Mouse (Mus musculus) forebrain, postnatal 0 days (tissue): ENCODE results near the gene Spp1. TPM values are rescaled to one million over a fixed set of nuclear protein-coding genes. Genes with fewer than 3 reads are reported as not detected.
A peak's percentile ranks its signal among the peaks of the same experiment; 100 is the strongest.

Experiments used
- ATAC-seq: fragments of 200-750 bp; cut with Nextera tagmentation; 2 replicates; pipeline ENCODE4 v1.8.0; 2017; ENCODE audit warnings: mild to moderate bottlenecking, moderate library complexity
- DNase-seq: peaks from one replicate; pipeline ENCODE4 v3.0.0-alpha.2; 2015
- H3K27ac ChIP-seq: fragments of 300-500 bp; sonication (generic); 2 replicates; pipeline ENCODE4 v1.5.1; 2014; ENCODE audit warnings: low read depth, mild to moderate bottlenecking, antibody characterized with exemption, low read length, moderate library complexity, mixed read lengths
- H3K27me3 ChIP-seq: fragments of 300-500 bp; sonication (generic); 2 replicates; pipeline ENCODE4 v1.6.1; 2014; ENCODE audit warnings: mild to moderate bottlenecking, low read length, mixed read lengths; ENCODE audit not compliant: insufficient read depth
- H3K36me3 ChIP-seq: fragments of 300-500 bp; sonication (generic); 2 replicates; pipeline ENCODE4 v1.6.1; 2014; ENCODE audit warnings: mild to moderate bottlenecking, moderate library complexity; ENCODE audit not compliant: insufficient read depth
- H3K4me1 ChIP-seq: fragments of 300-500 bp; sonication (generic); 2 replicates; pipeline ENCODE4 v1.6.1; 2014; ENCODE audit warnings: antibody characterized with exemption; ENCODE audit not compliant: insufficient read depth
- H3K4me2 ChIP-seq: fragments of 300-500 bp; sonication (generic); 2 replicates; pipeline ENCODE4 v1.6.1; 2014; ENCODE audit warnings: low read depth, mild to moderate bottlenecking, moderate library complexity
- H3K4me3 ChIP-seq: fragments of 300-500 bp; sonication (generic); 2 replicates; pipeline ENCODE4 v1.5.1; 2014; ENCODE audit warnings: low read depth, low read length, mixed read lengths
- H3K9ac ChIP-seq: fragments of 300-500 bp; sonication (generic); 2 replicates; pipeline ENCODE4 v1.6.1; 2014; ENCODE audit warnings: mild to moderate bottlenecking
- H3K9me3 ChIP-seq: fragments of 300-500 bp; sonication (generic); 2 replicates; pipeline ENCODE4 v1.6.1; 2016; ENCODE audit warnings: low read length
- CTCF ChIP-seq: sonication (generic); IDR thresholded peaks from 2 replicates; pipeline ENCODE4 v1.5.1; 2016; ENCODE audit warnings: antibody characterized with exemption, control low read depth, low read depth
- whole genome bisulfite sequencing: fragments of 180-500 bp; shearing (Covaris S2); extraction: QIAGEN DNeasy Blood & Tissue Kit; methylation state at CpG from one replicate; pipeline ENCODE4 v1.1.7; 2014; 5-methylcytosine and 5-hydroxymethylcytosine counted together
- polyA plus RNA-seq: library from polyadenylated mRNA; unstranded; fragments of >200 nt; fragmentation: Nextera tagmentation; extraction: Ambion mirVana; gene quantifications from 2 replicates; pipeline ENCODE4 v1.2.1, GENCODE M21; 2015
- total RNA-seq: library from RNA; depleted of rRNA; stranded (reverse); fragments of >200 nt; gene quantifications from 2 replicates; pipeline ENCODE4 v1.2.3, GENCODE M21; 2014

The Spp1 gene
- total and polyA plus RNA-seq, 2 experiments from 2014 or later: 67.8 to 80.6 TPM

- peak overlapping the region; percentile 90 for H3K4me2 ChIP-seq
- H3K9ac ChIP-seq: peak overlapping the region; percentile 35; the same call in 1 of the 2 replicates
- ATAC-seq (no peak), DNase-seq (no peak)
- 29% methylated on average over 6 of the region's 7 CpGs for WGBS
- H3K4me1 ChIP-seq: peaks cover 20% of the 10 kb centered on the region; the same call in 1 of the 2 replicates
- TF ChIP-seq CTCF: no peak
- 0 out of 2 replicates have a peak, but pooled peaks cover 4% of the 10 kb centered on the region for H3K36me3 ChIP-seq
- no peaks in the 10 kb centered on the region for H3K9me3 ChIP-seq
- no peak overlapping the region for H3K27ac ChIP-seq
- H3K27me3 ChIP-seq: no peaks in the 10 kb centered on the region
- peak overlapping the region; percentile 78 for H3K4me3 ChIP-seq
Measured at GRCm38 (mm10) chr5:104460856-104461255, 25.9 kb downstream of the Spp1 start.

GRCm38 (mm10) chr5:104465279-104465678 is 30.4 kb downstream of the Spp1 start:
- H3K4me3 ChIP-seq: no peak overlapping the region
- TF ChIP-seq CTCF: no peak
- WGBS: 88% methylated on average over 8 of the region's 8 CpGs
- H3K36me3 ChIP-seq: peaks cover 17% of the 10 kb centered on the region
- no peaks in the 10 kb centered on the region for H3K27me3 ChIP-seq
- DNase-seq (no peak), ATAC-seq (no peak)
- 0 out of 2 replicates have a peak, but pooled peaks cover 9% of the 10 kb centered on the region for H3K4me1 ChIP-seq
- no peak overlapping the region for H3K27ac ChIP-seq
- no peak overlapping the region for H3K4me2 ChIP-seq
- H3K9me3 ChIP-seq: no peaks in the 10 kb centered on the region
- H3K9ac ChIP-seq: no peak overlapping the region

DNA sequence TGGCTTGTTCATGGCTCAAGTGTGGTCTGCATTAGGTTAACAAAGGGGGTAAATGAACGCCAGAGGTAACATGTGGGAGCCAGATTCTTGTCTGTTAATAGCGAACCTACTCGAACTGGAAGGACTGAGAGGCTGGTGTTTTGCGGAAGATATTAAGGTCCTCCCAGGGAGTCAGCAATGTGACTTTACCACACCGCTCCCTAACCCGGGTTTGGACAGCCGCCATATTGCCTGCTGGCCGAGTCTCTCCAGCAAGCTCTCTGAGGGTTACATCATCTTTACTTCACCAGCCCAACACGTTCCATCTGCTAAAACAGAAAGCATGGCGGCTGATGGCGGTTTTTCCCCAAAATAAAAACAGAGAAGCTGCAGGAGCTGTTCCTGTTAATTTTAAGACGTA is 30.8 kb downstream of the Spp1 start:
- no peak overlapping the region for H3K4me3 ChIP-seq
- H3K4me1 ChIP-seq: 0 out of 2 replicates have a peak, but pooled peaks cover 6% of the 10 kb centered on the region
- H3K4me2 ChIP-seq: no peak overlapping the region
- 73% methylated on average over 12 of the region's 12 CpGs for WGBS
- no peaks in the 10 kb centered on the region for H3K27me3 ChIP-seq
- peaks cover 17% of the 10 kb centered on the region for H3K36me3 ChIP-seq
- ATAC-seq (0 out of 2 replicates have a peak, but pooled peaks have one; percentile 8), DNase-seq (no peak)
- TF ChIP-seq CTCF: no peak
- H3K9ac ChIP-seq: no peak overlapping the region
- H3K27ac ChIP-seq: no peak overlapping the region
- no peaks in the 10 kb centered on the region for H3K9me3 ChIP-seq

DNA sequence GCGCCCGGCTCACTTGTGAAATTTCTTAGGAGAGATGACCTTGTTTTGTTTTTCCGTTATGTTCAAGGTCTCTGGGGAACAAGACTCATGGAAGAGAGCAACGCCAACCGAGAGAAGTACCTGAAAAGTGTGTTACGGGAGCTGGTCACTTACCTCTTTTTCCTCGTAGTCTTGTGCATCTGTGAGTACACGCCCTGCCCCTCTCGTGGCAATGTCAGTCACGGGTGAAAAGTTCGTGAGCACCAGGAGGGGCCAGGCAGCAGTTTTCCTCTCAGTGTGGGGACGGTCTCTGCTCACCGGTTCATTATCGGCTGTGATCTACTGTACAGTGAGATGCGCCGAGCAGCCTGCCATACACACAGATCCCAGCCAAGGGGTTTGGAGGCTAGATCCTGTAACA is 31.9 kb downstream of the Spp1 start:
- H3K27ac ChIP-seq: no peak overlapping the region
- H3K9me3 ChIP-seq: no peaks in the 10 kb centered on the region
- no peak for TF ChIP-seq CTCF
- ATAC-seq (no peak), DNase-seq (no peak)
- H3K27me3 ChIP-seq: no peaks in the 10 kb centered on the region
- H3K4me2 ChIP-seq: no peak overlapping the region
- no peaks in the 10 kb centered on the region for H3K4me1 ChIP-seq
- no peak overlapping the region for H3K4me3 ChIP-seq
- H3K36me3 ChIP-seq: peaks cover 19% of the 10 kb centered on the region
- 95% methylated on average over 16 of the region's 16 CpGs for WGBS
- H3K9ac ChIP-seq: no peak overlapping the region

GRCm38 (mm10) chr5:104468586-104468985 is 33.7 kb downstream of the Spp1 start:
- no peaks in the 10 kb centered on the region for H3K27me3 ChIP-seq
- H3K9me3 ChIP-seq: no peaks in the 10 kb centered on the region
- peaks cover 24% of the 10 kb centered on the region for H3K36me3 ChIP-seq
- no peak for TF ChIP-seq CTCF
- no peak overlapping the region for H3K9ac ChIP-seq
- H3K27ac ChIP-seq: no peak overlapping the region
- DNase-seq: no peak
- no peak overlapping the region for H3K4me3 ChIP-seq
- no peak for ATAC-seq
- 88% methylated on average over 5 of the region's 5 CpGs for WGBS
- no peak overlapping the region for H3K4me2 ChIP-seq
- no peaks in the 10 kb centered on the region for H3K4me1 ChIP-seq

DNA sequence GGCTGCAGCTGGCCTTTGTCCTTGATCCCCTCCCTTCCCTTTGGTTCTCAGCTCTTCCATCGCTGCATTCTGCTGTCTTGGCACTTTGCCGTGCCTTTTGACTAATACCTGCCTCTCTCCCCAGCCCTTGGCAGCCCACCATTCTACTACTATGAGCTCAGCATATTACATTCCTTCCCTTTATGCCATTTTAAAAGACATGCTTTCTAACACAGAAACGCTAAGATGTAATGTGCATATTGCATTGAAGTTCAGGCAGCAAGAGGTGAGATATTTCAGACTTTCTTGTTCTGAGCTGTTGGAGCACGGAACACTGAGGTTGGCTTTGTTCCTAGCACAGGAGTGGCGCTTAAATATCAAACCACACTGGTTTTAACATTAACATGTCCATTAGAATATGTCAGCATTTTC is 36.1 kb downstream of the Spp1 start:
- no peaks in the 10 kb centered on the region for H3K9me3 ChIP-seq
- H3K4me3 ChIP-seq: no peak overlapping the region
- DNase-seq (peak; percentile 31), ATAC-seq (no peak)
- 45% methylated on average over 5 of the region's 5 CpGs for WGBS
- H3K9ac ChIP-seq: no peak overlapping the region
- H3K27me3 ChIP-seq: no peaks in the 10 kb centered on the region
- no peak for TF ChIP-seq CTCF
- H3K27ac ChIP-seq: no peak overlapping the region
- H3K36me3 ChIP-seq: peaks cover 19% of the 10 kb centered on the region
- no peak overlapping the region for H3K4me2 ChIP-seq
- H3K4me1 ChIP-seq: no peaks in the 10 kb centered on the region

DNA sequence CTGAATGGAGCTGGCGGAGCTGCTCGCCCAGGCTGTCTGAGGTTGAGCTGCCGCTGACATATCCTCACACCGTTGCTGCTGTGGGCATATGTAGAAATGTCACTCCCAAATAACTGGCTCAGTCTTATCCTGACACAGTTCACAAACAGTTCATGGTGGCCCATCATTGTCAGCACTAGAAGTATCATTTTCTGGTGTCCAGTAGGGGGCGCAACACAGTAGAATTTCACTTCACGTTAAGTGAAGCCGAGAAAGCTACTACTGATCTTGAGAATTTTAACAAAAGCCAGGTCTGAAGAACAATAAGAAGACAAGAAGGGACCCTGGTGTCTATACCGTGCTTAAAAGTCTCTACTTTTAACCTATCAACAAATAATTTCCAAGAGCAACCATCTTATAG is 37.5 kb downstream of the Spp1 start:
- ATAC-seq (no peak), DNase-seq (no peak)
- Histone ChIP-seq H3K9ac (no peak overlapping the region), H3K4me3 (no peak overlapping the region), H3K9me3 (no peaks in the 10 kb centered on the region), H3K4me1 (no peaks in the 10 kb centered on the region), H3K36me3 (peaks cover 19% of the 10 kb centered on the region; the same call in 1 of the 2 replicates), H3K27me3 (no peaks in the 10 kb centered on the region), H3K27ac (no peak overlapping the region), H3K4me2 (no peak overlapping the region)
- peak; percentile 47 for TF ChIP-seq CTCF
- 94% methylated on average over 8 of the region's 8 CpGs for WGBS
